Mouse (Mus musculus): ENCODE measurements at regions not wholly inside any gene's neighbourhood (a gene's known extent, or its start where the extent isn't known, plus 50 kb on each side); places are given as distances from the start of the nearest gene placed in this dataset.

GRCm38 (mm10) chr1:157957506-157957905 is 398.6 kb downstream of the Brinp2 start:
- no peak for DNase-seq (ENCODE audit: low spot score)

GRCm38 (mm10) chr1:157964461-157964860 is 391.7 kb downstream of the Brinp2 start:
- no peak for DNase-seq (ENCODE audit: low spot score)

- DNase-seq (ENCODE audit: low spot score), result peak; percentile 84
These were observed 386.5 kb downstream of the Brinp2 start for GRCm38 (mm10) chr1:157969635-157970111.

GRCm38 (mm10) chr1:157973373-157974232 is 382.5 kb downstream of the Brinp2 start:
- DNase-seq (ENCODE audit: low spot score), result no peak

GRCm38 (mm10) chr1:157974656-157975055 is 381.5 kb downstream of the Brinp2 start:
- DNase-seq (ENCODE audit: low spot score), result no peak

- peak; percentile 61 for DNase-seq (ENCODE audit: low spot score)
These were observed 337.0 kb downstream of the Brinp2 start for GRCm38 (mm10) chr1:158019161-158019560.

- no peak for DNase-seq (ENCODE audit: low spot score)
These were observed 316.4 kb downstream of the Brinp2 start for GRCm38 (mm10) chr1:158039756-158040155.

- DNase-seq (ENCODE audit: low spot score), result no peak
These were observed 315.8 kb downstream of the Brinp2 start for GRCm38 (mm10) chr1:158040334-158040733.

- no peak for DNase-seq (ENCODE audit: low spot score)
These were observed 303.5 kb downstream of the Brinp2 start for GRCm38 (mm10) chr1:158052644-158053043.

- DNase-seq (ENCODE audit: low spot score), result no peak
These were observed 301.2 kb downstream of the Brinp2 start for GRCm38 (mm10) chr1:158054961-158055360.

- no peak for DNase-seq (ENCODE audit: low spot score)
These were observed 299.0 kb downstream of the Brinp2 start for GRCm38 (mm10) chr1:158056994-158057630.

- no peak for DNase-seq (ENCODE audit: low spot score)
These were observed 298.3 kb downstream of the Brinp2 start for GRCm38 (mm10) chr1:158057789-158058188.

- no peak for DNase-seq (ENCODE audit: low spot score)
These were observed 294.1 kb downstream of the Brinp2 start for GRCm38 (mm10) chr1:158061995-158062394.

GRCm38 (mm10) chr1:158082181-158082580 is 273.9 kb downstream of the Brinp2 start:
- DNase-seq (ENCODE audit: low spot score), result no peak

GRCm38 (mm10) chr1:158085856-158086255 is 270.3 kb downstream of the Brinp2 start:
- DNase-seq (ENCODE audit: low spot score), result no peak

- DNase-seq (ENCODE audit: low spot score), result peak; percentile 17
These were observed 258.6 kb downstream of the Brinp2 start for GRCm38 (mm10) chr1:158097500-158097899.

GRCm38 (mm10) chr1:158119708-158120107 is 236.4 kb downstream of the Brinp2 start:
- no peak for DNase-seq (ENCODE audit: low spot score)

GRCm38 (mm10) chr1:158124902-158125301 is 231.2 kb downstream of the Brinp2 start:
- DNase-seq (ENCODE audit: low spot score), result no peak

- DNase-seq (ENCODE audit: low spot score), result no peak
These were observed 229.9 kb downstream of the Brinp2 start for GRCm38 (mm10) chr1:158126272-158126671.

GRCm38 (mm10) chr1:158129243-158129770 is 226.8 kb downstream of the Brinp2 start:
- no peak for DNase-seq (ENCODE audit: low spot score)

GRCm38 (mm10) chr1:158147525-158147924 is 208.6 kb downstream of the Brinp2 start:
- DNase-seq (ENCODE audit: low spot score), result peak; percentile 59

- DNase-seq (ENCODE audit: low spot score), result no peak
These were observed 208.1 kb downstream of the Brinp2 start for GRCm38 (mm10) chr1:158148035-158148434.

GRCm38 (mm10) chr1:158161111-158161510 is 195.0 kb downstream of the Brinp2 start:
- no peak for DNase-seq (ENCODE audit: low spot score)
